In the genomic region with DNA sequence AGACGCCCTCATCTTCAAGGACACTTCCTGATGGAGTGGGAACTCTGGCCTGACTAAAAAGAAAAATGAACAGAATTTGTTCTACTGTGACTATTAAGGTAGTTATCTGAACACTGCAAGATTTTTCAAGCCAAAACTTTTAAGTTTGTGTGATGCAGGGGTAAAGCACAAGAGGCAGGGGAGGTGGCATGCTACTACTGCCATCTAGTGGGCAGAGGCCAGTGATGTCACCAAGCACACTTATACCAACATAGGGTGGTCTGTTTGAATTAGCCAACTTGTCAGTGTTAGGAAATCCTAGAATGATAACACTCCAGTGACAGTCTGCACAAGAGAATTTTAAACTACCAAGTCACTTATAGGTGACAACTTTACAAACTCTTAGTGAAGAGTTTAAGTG, we compare ENCODE assay signal across 8 mouse cellular contexts. TPM values are rescaled to one million over a fixed set of nuclear protein-coding genes. Genes with fewer than 3 reads are reported as not detected.
A peak's percentile ranks its signal among the peaks of the same experiment; 100 is the strongest.
DNase-seq lines count a peak whose midpoint lies in the region; ATAC-seq and TF ChIP-seq lines count a peak whose summit lies in the region.

No protein-coding gene starts in this region.

- peaks cover 42% of the 10 kb centered on the region for H3K36me3 ChIP-seq in kidney, embryonic 16.5 days (ENCODE audit: insufficient read depth, low read length)
- peaks cover 66% of the 10 kb centered on the region for H3K36me3 ChIP-seq in ES-Bruce4 (ENCODE audit: control insufficient read depth, insufficient read depth, low read length, poor library complexity, severe bottlenecking)
- peaks cover 55% of the 10 kb centered on the region for H3K36me3 ChIP-seq in forebrain, postnatal 0 days (ENCODE audit: insufficient read depth)
- peaks cover 61% of the 10 kb centered on the region for H3K36me3 ChIP-seq in limb, embryonic 14.5 days (ENCODE audit: control insufficient read depth, insufficient read depth, low read length)

- no peak overlapping the region for H3K4me2 ChIP-seq in kidney, embryonic 16.5 days (replicated peaks; ENCODE audit: low read depth, low read length)
- H3K4me2 ChIP-seq in forebrain, postnatal 0 days (ENCODE audit: low read depth) = no peak overlapping the region
- no peak overlapping the region for H3K4me2 ChIP-seq in limb, embryonic 14.5 days (replicated peaks; ENCODE audit: low read depth, low read length, severe bottlenecking)

- DNase-seq in kidney, adult 9 months = peak; percentile 53
- peak; percentile 53 to 55 for DNase-seq in adrenal gland, postnatal 36 days
- peak; percentile 75 for DNase-seq in forebrain, postnatal 0 days
- peak; percentile 77 for DNase-seq in limb, embryonic 14.5 days (ENCODE audit: low spot score)
- peak; percentile 80 for DNase-seq in naive thymus-derived CD4-positive, alpha-beta T cell, adult 2 months (ENCODE audit: low read depth)
- no peak for DNase-seq in gastrocnemius, adult 8-10 months (ENCODE audit: low spot score in 2 of 2)

- TF ChIP-seq EP300 in ES-Bruce4 (IDR thresholded peaks at IDR 0.05; ENCODE audit: insufficient read depth, low read depth, low read length) = no peak

- H3K9me3 ChIP-seq in kidney, embryonic 16.5 days (ENCODE audit: low read length) = no peaks in the 10 kb centered on the region
- H3K9me3 ChIP-seq in ES-Bruce4 (replicated peaks; ENCODE audit: control insufficient read depth, insufficient read depth, low read length, poor library complexity, severe bottlenecking) = no peaks in the 10 kb centered on the region
- H3K9me3 ChIP-seq in forebrain, postnatal 0 days (ENCODE audit: low read length) = no peaks in the 10 kb centered on the region
- no peaks in the 10 kb centered on the region for H3K9me3 ChIP-seq in limb, embryonic 14.5 days (ENCODE audit: control insufficient read depth, low read length)

- peak; percentile 81 for TF ChIP-seq CTCF in ES-Bruce4 (IDR thresholded peaks at IDR 0.05; ENCODE audit: low read depth, low read length)
- peak; percentile 86 for TF ChIP-seq CTCF in forebrain, postnatal 0 days (IDR thresholded peaks at IDR 0.05; ENCODE audit: low read depth)

- no peak for TF ChIP-seq POLR2A in ES-Bruce4 (IDR thresholded peaks at IDR 0.05; ENCODE audit: insufficient read depth, low read length)
- no peak for TF ChIP-seq POLR2A in limb, embryonic 14.5 days (IDR thresholded peaks at IDR 0.05; ENCODE audit: borderline replicate concordance, extremely low read depth, insufficient read depth, insufficient read length)

- H3K27me3 ChIP-seq in kidney, embryonic 16.5 days (ENCODE audit: insufficient read depth, low read length) = no peaks in the 10 kb centered on the region
- no peaks in the 10 kb centered on the region for H3K27me3 ChIP-seq in ES-Bruce4 (ENCODE audit: control insufficient read depth, insufficient read depth, low read length, poor library complexity, severe bottlenecking)
- H3K27me3 ChIP-seq in forebrain, postnatal 0 days (ENCODE audit: insufficient read depth, low read length) = no peaks in the 10 kb centered on the region
- no peaks in the 10 kb centered on the region for H3K27me3 ChIP-seq in limb, embryonic 14.5 days (ENCODE audit: control insufficient read depth, insufficient read depth, low read length)

- H3K27ac ChIP-seq in kidney, embryonic 16.5 days (ENCODE audit: low read length) = no peak overlapping the region
- H3K27ac ChIP-seq in ES-Bruce4 (ENCODE audit: insufficient read depth, low read length) = no peak overlapping the region
- H3K27ac ChIP-seq in forebrain, postnatal 0 days (ENCODE audit: low read depth, low read length) = no peak overlapping the region
- no peak overlapping the region for H3K27ac ChIP-seq in limb, embryonic 14.5 days (replicated peaks; ENCODE audit: low read depth, low read length)

- H3K4me1 ChIP-seq in kidney, embryonic 16.5 days (ENCODE audit: insufficient read depth, low read length) = peaks cover 10% of the 10 kb centered on the region
- peaks cover 2% of the 10 kb centered on the region for H3K4me1 ChIP-seq in ES-Bruce4 (ENCODE audit: control insufficient read depth, insufficient read depth, low read length)
- no peaks in the 10 kb centered on the region; the same call in 1 of the 2 replicates for H3K4me1 ChIP-seq in forebrain, postnatal 0 days (ENCODE audit: insufficient read depth)
- no peaks in the 10 kb centered on the region for H3K4me1 ChIP-seq in limb, embryonic 14.5 days (ENCODE audit: control insufficient read depth, insufficient read depth, low read length)

- ATAC-seq in kidney, embryonic 16.5 days (ENCODE audit: low FRiP score, low TSS enrichment) = no peak
- ATAC-seq in forebrain, postnatal 0 days = peak; percentile 88
- ATAC-seq in limb, embryonic 14.5 days (ENCODE audit: low FRiP score, low read depth) = peak; percentile 56

- no peak overlapping the region for H3K9ac ChIP-seq in kidney, embryonic 16.5 days (replicated peaks; ENCODE audit: low read length)
- no peak overlapping the region for H3K9ac ChIP-seq in ES-Bruce4 (ENCODE audit: low read depth, poor library complexity, severe bottlenecking)
- no peak overlapping the region for H3K9ac ChIP-seq in forebrain, postnatal 0 days
- H3K9ac ChIP-seq in limb, embryonic 14.5 days (ENCODE audit: low read depth, low read length, severe bottlenecking) = no peak overlapping the region

- WGBS in kidney, embryonic 16.5 days = 100% methylated on average over 1 of the region's 1 CpGs
- 100% methylated on average over 1 of the region's 1 CpGs for WGBS in forebrain, postnatal 0 days
- 100% methylated on average over 1 of the region's 1 CpGs for WGBS in limb, embryonic 14.5 days

- no peak overlapping the region for H3K4me3 ChIP-seq in kidney, embryonic 16.5 days (ENCODE audit: low read length)
- H3K4me3 ChIP-seq in ES-Bruce4 (ENCODE audit: low read depth, low read length) = no peak overlapping the region
- no peak overlapping the region for H3K4me3 ChIP-seq in forebrain, postnatal 0 days (ENCODE audit: low read depth, low read length)
- H3K4me3 ChIP-seq in limb, embryonic 14.5 days (replicated peaks; ENCODE audit: low read length) = no peak overlapping the region

RNA-seq across cellular contexts. Expression of a gene that starts 6.7 kb away (rescaled TPM):
- 283 and 300 TPM in 2 replicates for polyA plus RNA-seq in kidney, embryonic 16.5 days (2015; fragmentation: Nextera tagmentation; extraction: Ambion mirVana)
- polyA plus RNA-seq in ES-Bruce4 (2011; ENCODE audit: insufficient read depth, insufficient read length, low read depth, missing spikeins) = 271 and 279 TPM in 2 replicates
- total RNA-seq in adrenal gland, postnatal 36 days (2021) = 10 to 100 TPM; 88.7 to 94.1 TPM
- 155 and 174 TPM in 2 replicates for total RNA-seq in forebrain, postnatal 0 days (2014; rRNA removed)
- 283 and 337 TPM in 2 replicates for polyA plus RNA-seq in forebrain, postnatal 0 days (2015; fragmentation: Nextera tagmentation; extraction: Ambion mirVana)
- polyA plus RNA-seq in limb, embryonic 14.5 days (2012; rRNA removed) = 155 and 182 TPM in 2 replicates
- 268 and 280 TPM in 2 replicates for polyA plus RNA-seq in limb, embryonic 14.5 days (2014; fragmentation: Nextera tagmentation; extraction: Ambion mirVana)
- 10 to 100 TPM; 44.8 to 55.5 (median 51.4) TPM for total RNA-seq in gastrocnemius, adult 8-10 months (2022)

RNA-seq across cellular contexts. Expression of a gene that starts 7.0 kb away (rescaled TPM):
- 28.4 and 28.9 TPM in 2 replicates for polyA plus RNA-seq in kidney, embryonic 16.5 days (2015; fragmentation: Nextera tagmentation; extraction: Ambion mirVana)
- 45.4 and 45.9 TPM in 2 replicates for polyA plus RNA-seq in ES-Bruce4 (2011; ENCODE audit: insufficient read depth, insufficient read length, low read depth, missing spikeins)
- 100 to 1,000 TPM in 1 of 2 experiments, 10 to 100 TPM in 1; 54.2 to 105 TPM for total RNA-seq in adrenal gland, postnatal 36 days (2021)
- total RNA-seq in forebrain, postnatal 0 days (2014; rRNA removed) = 17.5 and 21.2 TPM in 2 replicates
- 31.8 and 40.1 TPM in 2 replicates for polyA plus RNA-seq in forebrain, postnatal 0 days (2015; fragmentation: Nextera tagmentation; extraction: Ambion mirVana)
- 30.5 and 34.8 TPM in 2 replicates for polyA plus RNA-seq in limb, embryonic 14.5 days (2012; rRNA removed)
- 26.3 and 29.8 TPM in 2 replicates for polyA plus RNA-seq in limb, embryonic 14.5 days (2014; fragmentation: Nextera tagmentation; extraction: Ambion mirVana)
- total RNA-seq in gastrocnemius, adult 8-10 months (2022) = 10 to 100 TPM; 14.9 to 18.4 (median 17.5) TPM

RNA-seq across cellular contexts. Expression of a gene that starts 18.3 kb away (rescaled TPM):
- not detected in 2 replicates for polyA plus RNA-seq in kidney, embryonic 16.5 days (2015; fragmentation: Nextera tagmentation; extraction: Ambion mirVana)
- polyA plus RNA-seq in ES-Bruce4 (2011; ENCODE audit: insufficient read depth, insufficient read length, low read depth, missing spikeins) = not detected in 2 replicates
- total RNA-seq in adrenal gland, postnatal 36 days (2021) = not detected
- not detected in 2 replicates for total RNA-seq in forebrain, postnatal 0 days (2014; rRNA removed)
- polyA plus RNA-seq in forebrain, postnatal 0 days (2015; fragmentation: Nextera tagmentation; extraction: Ambion mirVana) = not detected in 2 replicates
- 0.01 TPM in 1 of 2 replicates, not detected in the other for polyA plus RNA-seq in limb, embryonic 14.5 days (2012; rRNA removed)
- polyA plus RNA-seq in limb, embryonic 14.5 days (2014; fragmentation: Nextera tagmentation; extraction: Ambion mirVana) = 0.06 TPM in 1 of 2 replicates, not detected in the other
- not detected for total RNA-seq in gastrocnemius, adult 8-10 months (2022)

RNA-seq across cellular contexts. Expression of a gene that starts 29.1 kb away (rescaled TPM):
- polyA plus RNA-seq in kidney, embryonic 16.5 days (2015; fragmentation: Nextera tagmentation; extraction: Ambion mirVana) = 0.10 TPM in 1 of 2 replicates, not detected in the other
- 0.23 TPM in 1 of 2 replicates, not detected in the other for polyA plus RNA-seq in ES-Bruce4 (2011; ENCODE audit: insufficient read depth, insufficient read length, low read depth, missing spikeins)
- total RNA-seq in adrenal gland, postnatal 36 days (2021) = 1 to 10 TPM in 1 of 2 experiments, under 1 TPM in 1; 0.76 to 3.7 TPM
- 0.10 TPM in 1 of 2 replicates, not detected in the other for total RNA-seq in forebrain, postnatal 0 days (2014; rRNA removed)
- polyA plus RNA-seq in forebrain, postnatal 0 days (2015; fragmentation: Nextera tagmentation; extraction: Ambion mirVana) = 0.10 and 0.11 TPM in 2 replicates
- 0.14 and 0.16 TPM in 2 replicates for polyA plus RNA-seq in limb, embryonic 14.5 days (2012; rRNA removed)
- 0.12 TPM in 1 of 2 replicates, not detected in the other for polyA plus RNA-seq in limb, embryonic 14.5 days (2014; fragmentation: Nextera tagmentation; extraction: Ambion mirVana)
- not detected for total RNA-seq in gastrocnemius, adult 8-10 months (2022)

RNA-seq across cellular contexts. Expression of a gene that starts 53.0 kb away (rescaled TPM):
- 89.2 and 89.4 TPM in 2 replicates for polyA plus RNA-seq in kidney, embryonic 16.5 days (2015; fragmentation: Nextera tagmentation; extraction: Ambion mirVana)
- polyA plus RNA-seq in ES-Bruce4 (2011; ENCODE audit: insufficient read depth, insufficient read length, low read depth, missing spikeins) = 98.6 and 131 TPM in 2 replicates
- 10 to 100 TPM; 55.2 to 81.1 TPM for total RNA-seq in adrenal gland, postnatal 36 days (2021)
- total RNA-seq in forebrain, postnatal 0 days (2014; rRNA removed) = 28.4 and 34.8 TPM in 2 replicates
- polyA plus RNA-seq in forebrain, postnatal 0 days (2015; fragmentation: Nextera tagmentation; extraction: Ambion mirVana) = 25.6 and 29.5 TPM in 2 replicates
- 29.3 and 37.2 TPM in 2 replicates for polyA plus RNA-seq in limb, embryonic 14.5 days (2012; rRNA removed)
- polyA plus RNA-seq in limb, embryonic 14.5 days (2014; fragmentation: Nextera tagmentation; extraction: Ambion mirVana) = 71.8 and 74.0 TPM in 2 replicates
- 10 to 100 TPM; 20.6 to 24.5 (median 24.2) TPM for total RNA-seq in gastrocnemius, adult 8-10 months (2022)

Comparison
In these comparisons a context has a peak if more than half of its experiments do, and no peak if none do; other contexts are left out.
1. DNase-seq: peak in kidney, adult 9 months (single experiment), adrenal gland, postnatal 36 days (2 of 2), forebrain, postnatal 0 days (single experiment), limb, embryonic 14.5 days (single experiment) and naive thymus-derived CD4-positive, alpha-beta T cell, adult 2 months (single experiment); none in gastrocnemius, adult 8-10 months (0 of 2).